Mouse (Mus musculus): Measurements from ENCODE around the gene Cinp. TPM values are rescaled to one million over a fixed set of nuclear protein-coding genes. Genes with fewer than 3 reads are reported as not detected.
A peak's percentile ranks its signal among the peaks of the same experiment; 100 is the strongest.

The Cinp gene
- total RNA-seq, 2 experiments from 2014 or later: 63.4 to 65.1 TPM

GRCm38 (mm10) chr12:110841731-110842493, 47.0 kb downstream of the Cinp start:
- TF ChIP-seq CTCF (conservative IDR thresholded peaks at IDR 0.05): no peak; the same call in 1 of the 2 replicates

GRCm38 (mm10) chr12:110840348-110841198, 48.4 kb downstream of the Cinp start, which contains the start of gene Mok:
Mok (minus strand) TSS chr12:110840939.
- H3K4me3 ChIP-seq: peak within 1 kb of the TSS; percentile 99
- no peak for TF ChIP-seq CTCF (conservative IDR thresholded peaks at IDR 0.05)
- peak; percentile 95 to 97 for DNase-seq (ENCODE audit: low spot score in 2 of 2)
- peak within 1 kb of the TSS; percentile 74 for H3K27ac ChIP-seq

More at GRCm38 (mm10) chr12:110841731-110842493, 47.0 kb downstream of the Cinp start:
- H3K27ac ChIP-seq: no peak overlapping the region
- H3K4me3 ChIP-seq: no peak overlapping the region
- no peak for DNase-seq (ENCODE audit: low spot score in 2 of 2)

- TF ChIP-seq CTCF (conservative IDR thresholded peaks at IDR 0.05): no peak
- H3K27ac ChIP-seq: peak overlapping the region; percentile 40; the same call in 1 of the 2 replicates
- H3K4me3 ChIP-seq: no peak overlapping the region
- no peak for DNase-seq (ENCODE audit: low spot score in 2 of 2)
These were observed 51.1 kb downstream of the Cinp start for GRCm38 (mm10) chr12:110837850-110838249.

GRCm38 (mm10) chr12:110837192-110837841, 51.6 kb downstream of the Cinp start:
- no peak for TF ChIP-seq CTCF (conservative IDR thresholded peaks at IDR 0.05)
- Histone ChIP-seq H3K27ac (peak overlapping the region; percentile 40; the same call in 1 of the 2 replicates), H3K4me3 (no peak overlapping the region)
- DNase-seq (ENCODE audit: low spot score in 2 of 2): no peak

GRCm38 (mm10) chr12:110836729-110837128, 52.2 kb downstream of the Cinp start:
- no peak for TF ChIP-seq CTCF (conservative IDR thresholded peaks at IDR 0.05)
- H3K27ac ChIP-seq: peak overlapping the region; percentile 40

GRCm38 (mm10) chr12:110835182-110835581, 53.8 kb downstream of the Cinp start:
- Histone ChIP-seq H3K27ac (no peak overlapping the region), H3K4me3 (no peak overlapping the region)
- no peak for DNase-seq (ENCODE audit: low spot score in 2 of 2)
- no peak for TF ChIP-seq CTCF (conservative IDR thresholded peaks at IDR 0.05)

More at GRCm38 (mm10) chr12:110836729-110837128, 52.2 kb downstream of the Cinp start:
- no peak overlapping the region for H3K4me3 ChIP-seq
- DNase-seq (ENCODE audit: low spot score in 2 of 2): no peak

GRCm38 (mm10) chr12:110830293-110831024, 58.5 kb downstream of the Cinp start:
- TF ChIP-seq CTCF (conservative IDR thresholded peaks at IDR 0.05): no peak

GRCm38 (mm10) chr12:110828908-110829307, 60.0 kb downstream of the Cinp start:
- DNase-seq (ENCODE audit: low spot score in 2 of 2): no peak
- no peak overlapping the region for H3K27ac ChIP-seq
- no peak overlapping the region for H3K4me3 ChIP-seq
- no peak for TF ChIP-seq CTCF (conservative IDR thresholded peaks at IDR 0.05)

More at GRCm38 (mm10) chr12:110830293-110831024, 58.5 kb downstream of the Cinp start:
- H3K4me3 ChIP-seq: no peak overlapping the region
- H3K27ac ChIP-seq: no peak overlapping the region
- DNase-seq (ENCODE audit: low spot score in 2 of 2): no peak

Other genes with a start within 250 kb of the Cinp start
- not detected for gene 1700001K19Rik, start 206.5 kb downstream of the Cinp start, total RNA-seq (2021)
- 100 to 1,000 TPM; 921 to 990 TPM for gene Hsp90aa1, start 186.4 kb downstream of the Cinp start, total RNA-seq (2021)
- 10 to 100 TPM; 43.5 to 49.9 TPM for gene Wdr20, start 151.2 kb downstream of the Cinp start, total RNA-seq (2021)
- gene Mok, start 48.2 kb downstream of the Cinp start, total RNA-seq (2021): 10 to 100 TPM; 10.4 to 13.7 TPM
- 10 to 100 TPM; 12.8 to 13.2 TPM for gene Zfp839, start 38.9 kb downstream of the Cinp start, total RNA-seq (2021)
- gene Tecpr2, start 119 bp upstream of the Cinp start, total RNA-seq (2021): 10 to 100 TPM; 39.5 to 42.0 TPM
- 10 to 100 TPM; 10.8 to 14.1 TPM for gene Ankrd9, start 89.9 kb upstream of the Cinp start, total RNA-seq (2021)
- 10 to 100 TPM; 15.6 to 19.3 TPM for gene Rcor1, start 150.2 kb upstream of the Cinp start, total RNA-seq (2021)